Mouse (Mus musculus): ENCODE measurements around the gene Shd.

DNA sequence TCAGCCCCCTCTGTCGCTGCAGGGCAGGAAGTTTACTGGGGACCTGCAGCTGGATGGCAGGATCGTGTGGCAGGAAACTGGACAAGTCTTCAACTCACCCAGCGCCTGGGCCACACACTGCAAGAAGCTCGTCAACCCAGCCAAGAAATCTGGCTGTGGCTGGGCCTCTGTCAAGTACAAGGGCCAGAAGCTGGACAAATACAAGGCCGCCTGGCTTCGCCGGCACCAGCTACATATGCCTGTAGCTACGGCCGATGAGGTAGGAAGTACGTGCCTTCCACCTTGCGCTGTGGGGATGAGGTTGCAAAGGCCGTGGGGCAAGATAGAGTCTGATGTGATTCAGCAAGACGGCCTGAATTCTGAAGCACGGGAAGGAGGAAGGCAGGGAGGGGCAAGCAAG, 40.0 kb downstream of the Shd start:
- TF ChIP-seq ZC3H11A (IDR thresholded peaks at IDR 0.05; ENCODE audit: low read depth, low read length) (no peak), CTCF (IDR thresholded peaks at IDR 0.05 in 2 of 3, conservative IDR thresholded peaks at IDR 0.05 in 1 of 3; ENCODE audit: control insufficient read depth in 1 of 3, insufficient read depth in 1 of 3, low read depth in 2 of 3, low read length in 3 of 3, poor library complexity in 1 of 3, severe bottlenecking in 1 of 3) (no peak), MAX (IDR thresholded peaks at IDR 0.05; ENCODE audit: low read length) (no peak), MXI1 (IDR thresholded peaks at IDR 0.05; ENCODE audit: low read depth, low read length) (no peak)
